ENCODE assay signal across 8 mouse cellular contexts in the genomic region with DNA sequence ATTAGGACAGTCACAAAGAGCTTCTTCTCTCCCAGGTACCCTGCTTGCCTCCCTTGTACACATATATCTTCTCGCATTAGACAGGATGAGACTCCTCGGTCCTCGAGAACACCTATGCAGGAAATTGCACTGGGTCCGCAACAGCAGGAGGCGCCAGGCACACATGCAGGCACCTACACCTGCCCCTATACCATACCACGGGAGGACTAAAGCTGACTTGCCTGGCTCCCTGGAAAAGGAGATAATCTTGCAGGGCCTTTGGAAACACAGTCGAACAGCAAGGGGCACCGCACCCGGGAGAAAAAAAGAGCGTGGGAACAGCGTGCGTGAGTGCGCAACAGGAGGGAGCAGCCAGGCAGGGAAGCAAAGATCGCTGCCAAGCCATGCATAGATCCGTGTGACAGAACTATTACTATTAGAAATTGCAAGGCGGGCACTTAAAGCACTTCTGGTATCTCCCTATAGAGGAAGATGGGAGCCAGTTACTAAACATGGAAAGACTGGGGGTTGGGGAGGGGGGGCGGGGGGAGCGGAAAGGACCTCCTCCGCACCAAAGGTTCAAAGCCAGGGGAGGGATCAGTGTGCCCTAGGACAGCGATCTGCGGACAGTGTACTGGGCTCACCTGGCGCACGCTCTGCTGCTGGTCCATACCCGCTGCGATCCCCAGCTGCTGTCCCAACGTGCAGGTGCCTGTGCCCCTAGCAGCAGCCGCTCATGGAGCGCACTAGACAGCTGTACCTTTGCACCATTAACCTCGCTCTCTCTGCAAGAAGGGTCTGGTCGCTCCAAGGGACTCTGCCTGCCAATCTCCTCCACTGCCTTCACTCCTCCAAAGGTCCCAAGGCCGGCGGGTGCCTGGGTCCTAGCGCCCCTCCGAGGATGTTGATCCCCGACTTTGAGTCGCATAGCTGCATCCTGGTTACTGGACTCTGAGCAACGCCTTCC. TPM values are rescaled to one million over a fixed set of nuclear protein-coding genes. Genes with fewer than 3 reads are reported as not detected.
DNase-seq lines count a peak whose midpoint lies in the region; ATAC-seq and TF ChIP-seq lines count a peak whose summit lies in the region.

A gene (minus strand): TSS at position 826 of the 946 bp plus-strand sequence.

- H3K27ac ChIP-seq in heart, postnatal 0 days (ENCODE audit: low read depth), result no peak within 1 kb of the TSS
- no peak within 1 kb of the TSS for H3K27ac ChIP-seq in liver, embryonic 14.5 days

- no peaks in the 10 kb centered on the region for H3K36me3 ChIP-seq in heart, postnatal 0 days (replicated peaks; ENCODE audit: control insufficient read depth, insufficient read depth, low read length)
- no peaks in the 10 kb centered on the region for H3K36me3 ChIP-seq in liver, embryonic 14.5 days (replicated peaks; ENCODE audit: control insufficient read depth, insufficient read depth, low read depth)

- WGBS in heart, postnatal 0 days, result 4% methylated on average over 37 of the region's 37 CpGs
- WGBS in liver, embryonic 14.5 days (ENCODE audit: insufficient replicate concordance), result 7% methylated on average over 37 of the region's 37 CpGs

- H3K4me2 ChIP-seq in heart, postnatal 0 days (ENCODE audit: low read depth, low read length), result peak within 1 kb of the TSS; percentile 57
- H3K4me2 ChIP-seq in liver, embryonic 14.5 days (ENCODE audit: low read depth), result peak within 1 kb of the TSS; percentile 33

- H3K9ac ChIP-seq in heart, postnatal 0 days (replicated peaks; ENCODE audit: low read depth, low read length), result no peak within 1 kb of the TSS
- H3K9ac ChIP-seq in liver, embryonic 14.5 days (replicated peaks), result no peak within 1 kb of the TSS

- peak; percentile 16 to 45 for DNase-seq in cerebellum, postnatal 25 days
- DNase-seq in embryo, embryonic 10.5 days (ENCODE audit: low spot score), result peak; percentile 62
- DNase-seq in heart, postnatal 0 days (ENCODE audit: low spot score), result no peak
- peak; percentile 28 to 45 for DNase-seq in layer of hippocampus, adult 18-20 months (ENCODE audit: low spot score in 2 of 2)
- DNase-seq in liver, embryonic 14.5 days (ENCODE audit: low read depth in 3 of 3, low spot score in 3 of 3), result no peak
- peak; percentile 8 for DNase-seq in ovary, postnatal 14 days (ENCODE audit: low spot score)

- H3K4me1 ChIP-seq in heart, postnatal 0 days (ENCODE audit: control insufficient read depth, insufficient read depth), result peaks cover 6% of the 10 kb centered on the region; the same call in 1 of the 2 replicates
- H3K4me1 ChIP-seq in liver, embryonic 14.5 days (replicated peaks; ENCODE audit: control insufficient read depth in 2 of 2, insufficient read depth in 2 of 2, low read length in 1 of 2), result no peaks in the 10 kb centered on the region

- TF ChIP-seq CTCF in heart, postnatal 0 days (IDR thresholded peaks at IDR 0.05; ENCODE audit: low read depth), result no peak
- peak; percentile 59 for TF ChIP-seq CTCF in liver, embryonic 14.5 days (IDR thresholded peaks at IDR 0.05; ENCODE audit: low read depth)

- no peaks in the 10 kb centered on the region for H3K9me3 ChIP-seq in heart, postnatal 0 days (replicated peaks; ENCODE audit: control insufficient read depth, low read length)
- H3K9me3 ChIP-seq in liver, embryonic 14.5 days (ENCODE audit: control insufficient read depth, low read length), result no peaks in the 10 kb centered on the region

- TF ChIP-seq EP300 in heart, postnatal 0 days (IDR thresholded peaks at IDR 0.05; ENCODE audit: low read depth), result no peak
- no peak for TF ChIP-seq EP300 in liver, embryonic 14.5 days (IDR thresholded peaks at IDR 0.05; ENCODE audit: low read depth)

- peaks cover 27% of the 10 kb centered on the region for H3K27me3 ChIP-seq in heart, postnatal 0 days (ENCODE audit: control insufficient read depth, insufficient read depth, low read length)
- peaks cover 8% of the 10 kb centered on the region for H3K27me3 ChIP-seq in liver, embryonic 14.5 days (ENCODE audit: control insufficient read depth, insufficient read depth, low read length)

- no peak for ATAC-seq in cerebellum, adult (ENCODE audit: insufficient number of reproducible peaks, low FRiP score, low TSS enrichment)
- ATAC-seq in heart, postnatal 0 days (ENCODE audit: insufficient read depth, low read depth), result no peak
- no peak for ATAC-seq in liver, embryonic 14.5 days (ENCODE audit: insufficient read depth)
- no peak for ATAC-seq in activated CD4-positive, CD25-positive, alpha-beta regulatory T cell, adult 4 months

- peak within 1 kb of the TSS; percentile 32 for H3K4me3 ChIP-seq in heart, postnatal 0 days (ENCODE audit: low read depth, low read length)
- H3K4me3 ChIP-seq in liver, embryonic 14.5 days (ENCODE audit: insufficient read depth in 1 of 2, low read depth in 2 of 2, low read length in 2 of 2), result no peak within 1 kb of the TSS

RNA-seq across cellular contexts. Expression of the gene that starts here (rescaled TPM):
- total RNA-seq in heart, postnatal 0 days (2014; rRNA removed; ENCODE audit: low replicate concordance), result 1.6 TPM in 1 of 2 replicates, not detected in the other
- polyA plus RNA-seq in heart, postnatal 0 days (2015; fragmentation: Nextera tagmentation; extraction: Ambion mirVana), result 0.66 and 0.98 TPM in 2 replicates
- total RNA-seq in layer of hippocampus, adult 18-20 months (2021), result 100 to 1,000 TPM; 105 to 109 TPM
- polyA plus RNA-seq in liver, embryonic 14.5 days (2012; rRNA removed), result 0.28 and 0.40 TPM in 2 replicates
- polyA plus RNA-seq in liver, embryonic 14.5 days (2014; fragmentation: Nextera tagmentation; extraction: Ambion mirVana), result 0.14 and 0.37 TPM in 2 replicates
- polyA plus RNA-seq in activated CD4-positive, CD25-positive, alpha-beta regulatory T cell, adult 4 months (2017; shearing (Covaris generic)), result 1 to 10 TPM in 1 of 2 experiments, under 1 TPM in 1; 0.54 to 1.2 TPM

Comparison
In these comparisons a context has a peak if more than half of its experiments do, and no peak if none do; other contexts are left out.
1. RNA of the gene that starts here (total RNA-seq): 105 to 109 TPM in layer of hippocampus, adult 18-20 months; 1.6 TPM in heart, postnatal 0 days; every median in the first group is over 10 times any median in the second.
2. DNase-seq: peak in cerebellum, postnatal 25 days (2 of 2), embryo, embryonic 10.5 days (single experiment), layer of hippocampus, adult 18-20 months (2 of 2) and ovary, postnatal 14 days (single experiment); none in heart, postnatal 0 days (single experiment) and liver, embryonic 14.5 days (0 of 3).